Mouse (Mus musculus) megakaryocyte, embryonic 14.5 days (primary cell): ENCODE data around the gene Ssbp2.

Source experiments
- FLI1 ChIP-seq: IDR thresholded peaks from 2 replicates; pipeline ENCODE4 v1.6.1; 2012; ENCODE audit warnings: low read length, inconsistent platforms, mixed read lengths
- GATA1 ChIP-seq: IDR thresholded peaks from 3 replicates; pipeline ENCODE4 v1.6.1; 2012; ENCODE audit warnings: mixed read lengths, low read length, inconsistent platforms, borderline replicate concordance

DNA sequence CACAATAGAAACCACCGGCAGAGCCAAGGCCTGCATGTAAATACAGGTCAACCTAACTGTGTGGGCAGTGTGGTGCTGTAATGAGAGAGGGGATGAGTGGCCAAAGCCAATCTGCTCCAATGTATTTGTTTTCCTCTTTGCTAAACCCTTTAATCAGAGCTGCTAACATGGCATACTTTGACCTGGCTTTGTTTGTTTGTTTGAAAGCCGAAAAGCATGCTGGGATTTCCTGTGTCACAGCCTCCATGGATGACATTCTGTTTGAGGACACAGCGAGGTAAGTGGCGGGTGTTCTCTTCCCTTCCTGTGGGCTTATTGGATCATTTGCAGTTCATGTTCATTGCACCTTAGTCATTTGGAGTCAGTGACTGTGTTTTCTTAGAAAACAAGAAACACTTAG, 289.9 kb downstream of the Ssbp2 start:
- TF ChIP-seq GATA1 = no peak
- TF ChIP-seq FLI1 = no peak
